Mouse (Mus musculus): ENCODE results near the gene 1700028K03Rik.

1700028K03Rik gene

GRCm38 (mm10) chr5:107534581-107534980 lies at the start of gene 1700028K03Rik:
Gene 1700028K03Rik, plus strand, starts transcription at chr5:107534709.
- no peak for DNase-seq

- no peak for DNase-seq
Measured at GRCm38 (mm10) chr5:107488996-107489395, 45.5 kb upstream of the 1700028K03Rik start.

GRCm38 (mm10) chr5:107491036-107491435 lies 43.5 kb upstream of the 1700028K03Rik start:
- no peak for DNase-seq

GRCm38 (mm10) chr5:107492471-107492870 lies 42.0 kb upstream of the 1700028K03Rik start:
- DNase-seq, result no peak

- DNase-seq, result no peak
Measured at GRCm38 (mm10) chr5:107494759-107495158, 39.8 kb upstream of the 1700028K03Rik start.

GRCm38 (mm10) chr5:107496047-107496446 lies 38.5 kb upstream of the 1700028K03Rik start:
- no peak for DNase-seq

- peak; percentile 45 for DNase-seq
Measured at GRCm38 (mm10) chr5:107497519-107498501, 36.7 kb upstream of the 1700028K03Rik start.

- DNase-seq, result no peak
Measured at GRCm38 (mm10) chr5:107498806-107499310, 35.7 kb upstream of the 1700028K03Rik start.

- no peak for DNase-seq
Measured at GRCm38 (mm10) chr5:107499891-107500535, 34.5 kb upstream of the 1700028K03Rik start.

GRCm38 (mm10) chr5:107500741-107501140 lies 33.8 kb upstream of the 1700028K03Rik start:
- no peak for DNase-seq

- no peak for DNase-seq
Measured at GRCm38 (mm10) chr5:107507321-107507720, 27.2 kb upstream of the 1700028K03Rik start, which contains the start of gene Gm42669. Gene Gm42669, plus strand, starts transcription at chr5:107507621.

- no peak for DNase-seq
Measured at GRCm38 (mm10) chr5:107510503-107510902, 24.0 kb upstream of the 1700028K03Rik start.

GRCm38 (mm10) chr5:107511326-107511725 lies 23.2 kb upstream of the 1700028K03Rik start:
- DNase-seq, result no peak

GRCm38 (mm10) chr5:107513583-107513982 lies 20.9 kb upstream of the 1700028K03Rik start:
- DNase-seq, result peak; percentile 58

- no peak for DNase-seq
Measured at GRCm38 (mm10) chr5:107515453-107515852, 19.1 kb upstream of the 1700028K03Rik start.

GRCm38 (mm10) chr5:107516087-107516486 lies 18.4 kb upstream of the 1700028K03Rik start:
- no peak for DNase-seq

GRCm38 (mm10) chr5:107518602-107519001 lies 15.9 kb upstream of the 1700028K03Rik start:
- DNase-seq, result no peak

- DNase-seq, result no peak
Measured at GRCm38 (mm10) chr5:107521386-107521785, 13.1 kb upstream of the 1700028K03Rik start.

- DNase-seq, result no peak
Measured at GRCm38 (mm10) chr5:107521897-107522296, 12.6 kb upstream of the 1700028K03Rik start.

GRCm38 (mm10) chr5:107524281-107524680 lies 10.2 kb upstream of the 1700028K03Rik start:
- DNase-seq, result no peak

GRCm38 (mm10) chr5:107528856-107529255 lies 5.7 kb upstream of the 1700028K03Rik start:
- DNase-seq, result no peak

- DNase-seq, result no peak
Measured at GRCm38 (mm10) chr5:107533590-107533989, 919 bp upstream of the 1700028K03Rik start.

GRCm38 (mm10) chr5:107541696-107542095 lies 7.2 kb downstream of the 1700028K03Rik start:
- DNase-seq, result no peak

Data from right cerebral cortex, postnatal 4 days (tissue).